Mouse (Mus musculus) embryonic facial prominence, embryonic 15.5 days (tissue): ENCODE results near the gene Ranbp3. TPM values are rescaled to one million over a fixed set of nuclear protein-coding genes. Genes with fewer than 3 reads are reported as not detected.

Source experiments
- ATAC-seq: fragments of 200-750 bp; cut with Nextera tagmentation; 2 replicates; pipeline ENCODE4 v1.8.0; 2017; ENCODE audit warnings: low read depth, moderate TSS enrichment; ENCODE audit not compliant: insufficient number of reproducible peaks, low FRiP score, low TSS enrichment
- H3K27ac ChIP-seq: fragments of 300-500 bp; sonication (generic); replicated peaks from 2 replicates; pipeline ENCODE4 v1.5.1; 2015; ENCODE audit warnings: mild to moderate bottlenecking, inconsistent platforms
- H3K27me3 ChIP-seq: fragments of 300-500 bp; sonication (generic); 2 replicates; pipeline ENCODE4 v1.6.1; 2015; ENCODE audit warnings: inconsistent platforms
- H3K36me3 ChIP-seq: fragments of 300-500 bp; sonication (generic); 2 replicates; pipeline ENCODE4 v1.6.1; 2015; ENCODE audit warnings: mild to moderate bottlenecking, inconsistent platforms
- H3K4me1 ChIP-seq: fragments of 300-500 bp; sonication (generic); 2 replicates; pipeline ENCODE4 v1.6.1; 2015; ENCODE audit warnings: inconsistent platforms
- H3K4me2 ChIP-seq: fragments of 300-500 bp; sonication (generic); replicated peaks from 2 replicates; pipeline ENCODE4 v1.6.1; 2015; ENCODE audit warnings: mild to moderate bottlenecking, inconsistent platforms
- H3K4me3 ChIP-seq: fragments of 300-500 bp; sonication (generic); replicated peaks from 2 replicates; pipeline ENCODE4 v1.5.1; 2015; ENCODE audit warnings: mild to moderate bottlenecking, inconsistent platforms
- H3K9ac ChIP-seq: fragments of 300-500 bp; sonication (generic); 2 replicates; pipeline ENCODE4 v1.6.1; 2015; ENCODE audit warnings: inconsistent platforms
- H3K9me3 ChIP-seq: fragments of 300-500 bp; sonication (generic); replicated peaks from 2 replicates; pipeline ENCODE4 v1.6.1; 2016; ENCODE audit warnings: inconsistent platforms
- WGBS: fragments of 180-500 bp; shearing (Covaris S2); methylation state at CpG from one replicate; pipeline ENCODE4 v1.1.7; 2015; 5-methylcytosine and 5-hydroxymethylcytosine counted together
- polyA plus RNA-seq: library from polyadenylated mRNA; unstranded; fragments of >200 nt; fragmentation: Nextera tagmentation; extraction: Ambion mirVana; gene quantifications from 2 replicates; pipeline ENCODE4 v1.2.1, GENCODE M21; 2015

Gene Ranbp3
- polyA plus RNA-seq, 1 experiment from 2014 or later: 90.4 TPM

DNA sequence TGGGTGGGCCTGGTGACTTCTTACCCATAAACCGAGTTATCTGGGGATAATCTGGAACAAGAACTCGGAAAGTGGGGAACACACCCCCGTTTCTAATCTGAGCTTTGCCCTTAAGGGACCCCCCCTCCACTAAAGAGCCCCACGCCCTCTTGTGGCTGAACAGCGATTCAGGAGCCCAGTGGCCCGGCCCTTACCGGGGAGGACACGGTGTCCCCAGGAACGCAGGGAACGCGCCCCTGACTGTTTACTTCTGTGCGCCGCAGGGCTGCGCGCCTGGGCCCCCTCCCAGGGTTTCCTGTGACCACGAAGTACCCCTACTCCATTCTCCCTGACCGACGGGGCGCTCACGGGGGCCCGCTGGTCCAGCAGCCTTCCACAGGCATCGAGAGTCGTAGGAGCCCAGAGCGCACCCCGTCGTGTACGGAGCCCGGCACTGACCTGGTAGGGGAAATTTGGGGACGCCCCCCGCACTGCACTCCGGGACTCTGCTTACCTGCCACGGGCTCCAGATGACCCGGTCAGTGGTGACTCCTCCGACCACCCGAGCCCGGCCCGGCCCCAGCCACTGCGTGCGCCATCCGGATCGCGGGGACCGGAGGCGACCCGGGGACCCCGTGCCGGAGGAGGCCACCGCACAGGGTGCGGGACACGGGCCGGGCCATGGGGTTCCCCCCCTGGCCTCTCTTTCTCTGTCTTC, 83.8 kb downstream of the Ranbp3 start:
- no peaks in the 10 kb centered on the region for H3K9me3 ChIP-seq
- peak overlapping the region; percentile 95 for H3K4me2 ChIP-seq
- peak overlapping the region; percentile 58 for H3K9ac ChIP-seq
- H3K27ac ChIP-seq: no peak overlapping the region
- H3K27me3 ChIP-seq: peaks cover 39% of the 10 kb centered on the region
- ATAC-seq: peak; percentile 12; the same call in 1 of the 2 replicates
- no peaks in the 10 kb centered on the region for H3K36me3 ChIP-seq
- peak overlapping the region; percentile 61 for H3K4me3 ChIP-seq
- peaks cover 58% of the 10 kb centered on the region for H3K4me1 ChIP-seq
- WGBS: under 1% methylated on average over 51 of the region's 51 CpGs

DNA sequence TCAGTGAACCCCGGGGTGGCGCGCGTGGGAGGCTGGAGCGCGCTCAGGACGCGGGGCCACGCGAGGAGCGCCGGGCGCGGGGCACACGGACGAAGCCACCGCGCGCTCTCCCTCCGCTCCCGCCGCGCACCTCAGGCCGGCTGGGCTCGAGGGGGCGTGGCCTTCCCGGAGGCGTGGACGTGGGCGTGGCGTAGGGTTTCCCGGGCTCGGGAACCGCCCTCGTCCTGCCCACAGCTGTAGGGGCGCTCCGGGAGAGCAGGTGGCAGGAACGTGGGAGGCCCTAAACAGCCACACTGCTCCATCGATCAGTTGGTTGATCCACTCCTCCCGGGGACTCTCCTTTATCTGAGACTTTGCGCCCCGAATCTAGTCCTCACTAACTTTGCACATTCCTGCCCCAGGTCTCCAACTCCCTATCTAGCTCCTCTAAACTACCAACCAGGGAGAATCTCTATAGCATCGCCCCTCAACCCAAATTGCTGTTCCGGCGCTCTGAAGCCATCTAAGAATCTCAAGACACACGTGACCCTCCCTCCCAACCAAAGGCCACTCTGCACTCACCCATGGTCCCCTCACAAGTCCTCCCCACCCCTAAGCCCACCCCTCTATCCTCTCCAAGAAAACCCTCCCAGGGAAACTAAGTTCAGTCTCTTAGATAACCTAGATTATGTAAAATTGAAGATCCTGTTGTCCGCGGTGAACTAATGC, 84.5 kb downstream of the Ranbp3 start, which contains the start of gene Nrtn:
TSS of gene Nrtn (minus strand) at position 115 of the 708 bp plus-strand sequence.
- H3K27ac ChIP-seq: no peak within 1 kb of the TSS
- peak within 1 kb of the TSS; percentile 61 for H3K4me3 ChIP-seq
- H3K27me3 ChIP-seq: peaks cover 32% of the 10 kb centered on the region
- H3K4me1 ChIP-seq: peaks cover 64% of the 10 kb centered on the region
- ATAC-seq: peak; percentile 68
- H3K36me3 ChIP-seq: no peaks in the 10 kb centered on the region
- H3K9me3 ChIP-seq: no peaks in the 10 kb centered on the region
- peak within 1 kb of the TSS; percentile 58 for H3K9ac ChIP-seq
- peak within 1 kb of the TSS; percentile 95 for H3K4me2 ChIP-seq
- WGBS: 1% methylated on average over 41 of the region's 48 CpGs

DNA sequence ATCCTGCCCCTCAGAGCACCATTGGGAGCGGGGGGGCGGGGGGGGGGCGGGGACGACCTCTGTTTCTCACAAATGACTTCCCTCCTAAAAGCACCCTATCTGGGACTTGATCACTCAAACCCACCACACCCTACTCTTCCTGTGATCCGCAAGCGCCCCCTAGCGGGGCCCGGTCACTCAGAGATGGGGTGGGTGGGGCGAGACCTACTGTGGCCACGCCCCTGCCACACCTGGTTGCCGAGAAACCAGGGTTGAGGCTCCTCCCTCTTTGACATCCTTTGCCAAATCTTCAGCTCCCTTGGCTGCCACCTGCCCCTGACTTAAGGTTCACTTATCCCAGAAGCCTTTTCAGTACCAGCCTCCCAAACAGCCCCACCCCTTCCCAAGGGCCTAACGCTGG, 85.0 kb downstream of the Ranbp3 start:
- Histone ChIP-seq H3K4me1 (peaks cover 69% of the 10 kb centered on the region), H3K9me3 (no peaks in the 10 kb centered on the region), H3K36me3 (no peaks in the 10 kb centered on the region), H3K27me3 (peaks cover 26% of the 10 kb centered on the region), H3K27ac (no peak overlapping the region), H3K4me3 (peak overlapping the region; percentile 61; the same call in 1 of the 2 replicates), H3K9ac (no peak overlapping the region), H3K4me2 (peak overlapping the region; percentile 95)
- ATAC-seq: no peak
- whole genome bisulfite sequencing: 7% methylated on average over 12 of the region's 12 CpGs

DNA sequence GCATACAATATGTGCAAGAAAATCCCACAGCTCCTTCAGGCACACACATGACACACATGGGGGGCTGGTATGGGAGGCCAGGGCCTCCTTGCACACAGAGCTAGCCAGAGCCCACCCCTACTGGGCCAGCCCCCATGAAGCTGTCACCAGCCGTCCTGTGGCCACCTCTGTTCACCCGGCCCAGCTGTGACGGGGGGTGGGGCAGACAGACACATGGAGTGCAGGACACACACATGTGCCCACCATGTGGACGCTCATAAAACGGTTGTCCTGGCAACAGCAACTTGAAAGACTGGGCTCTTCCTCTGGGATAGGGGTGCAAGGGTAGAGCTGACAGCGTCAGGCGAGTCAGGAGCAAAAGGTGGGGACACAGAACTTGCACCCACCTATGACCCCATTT, 86.2 kb downstream of the Ranbp3 start:
- 44% methylated on average over 7 of the region's 7 CpGs for WGBS
- H3K36me3 ChIP-seq: no peaks in the 10 kb centered on the region
- no peak overlapping the region for H3K9ac ChIP-seq
- H3K27ac ChIP-seq: no peak overlapping the region
- ATAC-seq: no peak
- H3K4me2 ChIP-seq: no peak overlapping the region
- peaks cover 15% of the 10 kb centered on the region for H3K27me3 ChIP-seq
- peaks cover 60% of the 10 kb centered on the region for H3K4me1 ChIP-seq
- H3K9me3 ChIP-seq: no peaks in the 10 kb centered on the region
- no peak overlapping the region for H3K4me3 ChIP-seq

DNA sequence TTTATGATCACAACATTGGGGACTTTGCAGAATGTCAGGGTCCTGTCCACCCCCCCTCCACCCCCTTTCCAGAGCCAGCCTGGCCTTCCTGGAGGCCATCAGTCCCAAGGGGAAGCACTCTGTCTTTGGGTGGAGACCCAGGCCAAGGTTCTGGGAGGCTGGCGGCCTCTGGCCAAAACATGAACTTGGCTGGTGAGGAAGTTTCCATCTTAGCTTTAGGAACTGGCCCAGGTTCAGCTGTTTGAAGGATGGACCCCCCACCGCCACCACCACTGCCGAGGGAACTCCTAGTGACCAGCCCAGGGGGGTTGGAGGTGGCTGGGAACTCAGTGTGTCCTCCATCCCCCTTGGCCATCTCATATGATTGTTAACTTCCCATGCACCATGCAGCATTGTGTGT, 88.0 kb downstream of the Ranbp3 start:
- Histone ChIP-seq H3K27ac (no peak overlapping the region), H3K9me3 (no peaks in the 10 kb centered on the region), H3K27me3 (peaks cover 3% of the 10 kb centered on the region), H3K4me2 (no peak overlapping the region), H3K9ac (no peak overlapping the region), H3K4me3 (no peak overlapping the region), H3K36me3 (no peaks in the 10 kb centered on the region), H3K4me1 (peaks cover 57% of the 10 kb centered on the region)
- ATAC-seq: no peak
- 66% methylated on average over 3 of the region's 3 CpGs for WGBS

Other genes with a start within 250 kb of the Ranbp3 start
- 116 and 118 TPM in 2 replicates for gene Ptprs, start 196.8 kb upstream of the Ranbp3 start, polyA plus RNA-seq
- not detected in 2 replicates for gene Znrf4, start 160.9 kb upstream of the Ranbp3 start, polyA plus RNA-seq
- 13.1 and 16.5 TPM in 2 replicates for gene Gm20219, start 118.9 kb upstream of the Ranbp3 start, polyA plus RNA-seq
- 87.5 and 98.4 TPM in 2 replicates for gene Safb2, start 88.7 kb upstream of the Ranbp3 start, polyA plus RNA-seq
- 101 and 109 TPM in 2 replicates for gene Safb, start 88.5 kb upstream of the Ranbp3 start, polyA plus RNA-seq
- 262 and 270 TPM in 2 replicates for gene 2410015M20Rik, start 63.5 kb upstream of the Ranbp3 start, polyA plus RNA-seq
- 1,900 and 1,905 TPM in 2 replicates for gene Rpl36, start 59.9 kb upstream of the Ranbp3 start, polyA plus RNA-seq
- gene Lonp1, start 46.4 kb upstream of the Ranbp3 start, polyA plus RNA-seq: 49.7 and 50.5 TPM in 2 replicates
- 0.45 and 1.0 TPM in 2 replicates for gene Catsperd, start 45.2 kb upstream of the Ranbp3 start, polyA plus RNA-seq
- 422 and 425 TPM in 2 replicates for gene Ndufa11, start 44.5 kb downstream of the Ranbp3 start, polyA plus RNA-seq
- 23.9 and 26.1 TPM in 2 replicates for gene Vmac, start 44.7 kb downstream of the Ranbp3 start, polyA plus RNA-seq
- 24.6 and 29.5 TPM in 2 replicates for gene Nrtn, start 84.2 kb downstream of the Ranbp3 start, polyA plus RNA-seq
- gene Dus3l, start 91.5 kb downstream of the Ranbp3 start, polyA plus RNA-seq: 44.4 and 47.8 TPM in 2 replicates
- gene Prr22, start 97.0 kb downstream of the Ranbp3 start, polyA plus RNA-seq: 0.49 and 1.2 TPM in 2 replicates
- 7.5 and 9.9 TPM in 2 replicates for gene Rfx2, start 157.7 kb downstream of the Ranbp3 start, polyA plus RNA-seq
- 0.16 TPM in 1 of 2 replicates, not detected in the other for gene Acsbg2, start 201.2 kb downstream of the Ranbp3 start, polyA plus RNA-seq
- gene 1700061G19Rik, start 202.2 kb downstream of the Ranbp3 start, polyA plus RNA-seq: 0.27 and 0.29 TPM in 2 replicates